Mouse (Mus musculus): ENCODE results near the gene Anxa7. TPM values are rescaled to one million over a fixed set of nuclear protein-coding genes. Genes with fewer than 3 reads are reported as not detected.

The Anxa7 gene
- 11.0 and 12.2 TPM in 2 replicates for polyA plus RNA-seq (2016; fragmentation: Nextera tagmentation; extraction: Ambion mirVana)

GRCm38 (mm10) chr14:20479291-20480194 is at the start of gene Anxa7:
Gene Anxa7, minus strand, starts transcription at chr14:20480133.
- peak; percentile 70; the same call in 1 of the 2 replicates for ATAC-seq (ENCODE audit: low FRiP score, low read depth)
- Histone ChIP-seq H3K9ac (replicated peaks) (peak within 1 kb of the TSS; percentile 57), H3K4me3 (peak within 1 kb of the TSS; percentile 62), H3K9me3 (no peaks in the 10 kb centered on the region), H3K27me3 (peaks cover 14% of the 10 kb centered on the region; the same call in 1 of the 2 replicates), H3K4me1 (peaks cover 8% of the 10 kb centered on the region), H3K4me2 (replicated peaks) (peak within 1 kb of the TSS; percentile 97), H3K27ac (replicated peaks) (no peak within 1 kb of the TSS), H3K36me3 (peaks cover 9% of the 10 kb centered on the region; the same call in 1 of the 2 replicates)
- 2% methylated on average over 48 of the region's 48 CpGs for WGBS

GRCm38 (mm10) chr14:20529643-20530042 is 49.7 kb upstream of the Anxa7 start:
- H3K36me3 ChIP-seq, result 0 out of 2 replicates have a peak, but pooled peaks cover 3% of the 10 kb centered on the region
- H3K4me2 ChIP-seq (replicated peaks), result no peak overlapping the region
- ATAC-seq (ENCODE audit: low FRiP score, low read depth), result no peak
- no peak overlapping the region for H3K4me3 ChIP-seq
- H3K4me1 ChIP-seq, result no peaks in the 10 kb centered on the region
- no peak overlapping the region for H3K9ac ChIP-seq (replicated peaks)
- no peaks in the 10 kb centered on the region for H3K9me3 ChIP-seq
- WGBS, result 91% methylated on average over 4 of the region's 4 CpGs
- no peaks in the 10 kb centered on the region for H3K27me3 ChIP-seq
- H3K27ac ChIP-seq (replicated peaks), result no peak overlapping the region

- Histone ChIP-seq H3K36me3 (peaks cover 28% of the 10 kb centered on the region), H3K4me1 (no peaks in the 10 kb centered on the region), H3K27ac (replicated peaks) (no peak overlapping the region), H3K4me3 (no peak overlapping the region), H3K9ac (replicated peaks) (no peak overlapping the region), H3K9me3 (no peaks in the 10 kb centered on the region), H3K4me2 (replicated peaks) (no peak overlapping the region), H3K27me3 (no peaks in the 10 kb centered on the region)
- 99% methylated on average over 2 of the region's 2 CpGs for WGBS
- no peak for ATAC-seq (ENCODE audit: low FRiP score, low read depth)
These were observed 40.2 kb upstream of the Anxa7 start for GRCm38 (mm10) chr14:20520179-20520578.

GRCm38 (mm10) chr14:20508424-20508823 is 28.5 kb upstream of the Anxa7 start:
- Histone ChIP-seq H3K4me2 (replicated peaks) (no peak overlapping the region), H3K9ac (replicated peaks) (no peak overlapping the region), H3K36me3 (peaks cover 13% of the 10 kb centered on the region; the same call in 1 of the 2 replicates), H3K4me3 (no peak overlapping the region), H3K27me3 (no peaks in the 10 kb centered on the region), H3K9me3 (no peaks in the 10 kb centered on the region), H3K4me1 (no peaks in the 10 kb centered on the region), H3K27ac (replicated peaks) (no peak overlapping the region)
- no peak for ATAC-seq (ENCODE audit: low FRiP score, low read depth)
- 79% methylated on average over 2 of the region's 2 CpGs for WGBS

- H3K27ac ChIP-seq (replicated peaks), result no peak overlapping the region
- ATAC-seq (ENCODE audit: low FRiP score, low read depth), result no peak
- H3K4me1 ChIP-seq, result no peaks in the 10 kb centered on the region
- H3K36me3 ChIP-seq, result peaks cover 20% of the 10 kb centered on the region
- H3K27me3 ChIP-seq, result no peaks in the 10 kb centered on the region
- 98% methylated on average over 10 of the region's 10 CpGs for WGBS
- no peak overlapping the region for H3K4me2 ChIP-seq (replicated peaks)
- H3K9me3 ChIP-seq, result no peaks in the 10 kb centered on the region
- no peak overlapping the region for H3K9ac ChIP-seq (replicated peaks)
- no peak overlapping the region for H3K4me3 ChIP-seq
These were observed 23.0 kb upstream of the Anxa7 start for GRCm38 (mm10) chr14:20502966-20503365.

- Histone ChIP-seq H3K27ac (replicated peaks) (no peak overlapping the region), H3K9ac (replicated peaks) (no peak overlapping the region), H3K9me3 (no peaks in the 10 kb centered on the region), H3K4me1 (no peaks in the 10 kb centered on the region), H3K36me3 (peaks cover 35% of the 10 kb centered on the region), H3K27me3 (no peaks in the 10 kb centered on the region), H3K4me2 (replicated peaks) (no peak overlapping the region), H3K4me3 (no peak overlapping the region)
- 92% methylated on average over 3 of the region's 3 CpGs for WGBS
- ATAC-seq (ENCODE audit: low FRiP score, low read depth), result no peak
These were observed 20.0 kb upstream of the Anxa7 start for GRCm38 (mm10) chr14:20499982-20500381.

GRCm38 (mm10) chr14:20496603-20497002 is 16.7 kb upstream of the Anxa7 start, which contains the start of gene Mss51:
Gene Mss51, minus strand, starts transcription at chr14:20496901.
- H3K36me3 ChIP-seq, result peaks cover 40% of the 10 kb centered on the region
- no peaks in the 10 kb centered on the region for H3K27me3 ChIP-seq
- no peaks in the 10 kb centered on the region for H3K4me1 ChIP-seq
- H3K4me3 ChIP-seq, result no peak within 1 kb of the TSS
- ATAC-seq (ENCODE audit: low FRiP score, low read depth), result no peak
- WGBS, result 84% methylated on average over 2 of the region's 2 CpGs
- H3K27ac ChIP-seq (replicated peaks), result no peak within 1 kb of the TSS
- H3K9ac ChIP-seq (replicated peaks), result no peak within 1 kb of the TSS
- H3K4me2 ChIP-seq (replicated peaks), result no peak within 1 kb of the TSS
- no peaks in the 10 kb centered on the region for H3K9me3 ChIP-seq

GRCm38 (mm10) chr14:20486031-20486430 is 6.1 kb upstream of the Anxa7 start:
- Histone ChIP-seq H3K27me3 (no peaks in the 10 kb centered on the region), H3K4me3 (no peak overlapping the region), H3K9ac (replicated peaks) (no peak overlapping the region), H3K4me1 (no peaks in the 10 kb centered on the region), H3K36me3 (peaks cover 25% of the 10 kb centered on the region), H3K9me3 (no peaks in the 10 kb centered on the region), H3K27ac (replicated peaks) (no peak overlapping the region), H3K4me2 (replicated peaks) (no peak overlapping the region)
- ATAC-seq (ENCODE audit: low FRiP score, low read depth), result no peak
- 98% methylated on average over 5 of the region's 5 CpGs for WGBS

GRCm38 (mm10) chr14:20482051-20482751 is 2.3 kb upstream of the Anxa7 start:
- ATAC-seq (ENCODE audit: low FRiP score, low read depth), result no peak
- Histone ChIP-seq H3K27me3 (peaks cover 14% of the 10 kb centered on the region; the same call in 1 of the 2 replicates), H3K27ac (replicated peaks) (no peak overlapping the region), H3K36me3 (peaks cover 17% of the 10 kb centered on the region; the same call in 1 of the 2 replicates), H3K9me3 (no peaks in the 10 kb centered on the region), H3K4me1 (peaks cover 8% of the 10 kb centered on the region), H3K4me2 (replicated peaks) (no peak overlapping the region), H3K9ac (replicated peaks) (no peak overlapping the region), H3K4me3 (no peak overlapping the region)
- 94% methylated on average over 7 of the region's 7 CpGs for WGBS

GRCm38 (mm10) chr14:20481211-20481610 is 1.3 kb upstream of the Anxa7 start:
- H3K36me3 ChIP-seq, result peaks cover 15% of the 10 kb centered on the region; the same call in 1 of the 2 replicates
- no peak overlapping the region for H3K9ac ChIP-seq (replicated peaks)
- no peak for ATAC-seq (ENCODE audit: low FRiP score, low read depth)
- peaks cover 8% of the 10 kb centered on the region for H3K4me1 ChIP-seq
- WGBS, result 15% methylated on average over 5 of the region's 5 CpGs
- H3K9me3 ChIP-seq, result no peaks in the 10 kb centered on the region
- no peak overlapping the region for H3K4me3 ChIP-seq
- H3K27me3 ChIP-seq, result peaks cover 14% of the 10 kb centered on the region; the same call in 1 of the 2 replicates
- H3K27ac ChIP-seq (replicated peaks), result no peak overlapping the region
- H3K4me2 ChIP-seq (replicated peaks), result no peak overlapping the region

- no peak overlapping the region for H3K27ac ChIP-seq (replicated peaks)
- H3K4me2 ChIP-seq (replicated peaks), result peak overlapping the region; percentile 97
- peak overlapping the region; percentile 57; the same call in 1 of the 2 replicates for H3K9ac ChIP-seq (replicated peaks)
- ATAC-seq (ENCODE audit: low FRiP score, low read depth), result no peak
- peaks cover 14% of the 10 kb centered on the region; the same call in 1 of the 2 replicates for H3K27me3 ChIP-seq
- peaks cover 15% of the 10 kb centered on the region; the same call in 1 of the 2 replicates for H3K36me3 ChIP-seq
- H3K4me1 ChIP-seq, result peaks cover 8% of the 10 kb centered on the region
- H3K9me3 ChIP-seq, result no peaks in the 10 kb centered on the region
- 75% methylated on average over 1 of the region's 1 CpGs for WGBS
- peak overlapping the region; percentile 62 for H3K4me3 ChIP-seq
These were observed 254 bp upstream of the Anxa7 start for GRCm38 (mm10) chr14:20480195-20480579.

- H3K4me3 ChIP-seq, result peak overlapping the region; percentile 62; the same call in 1 of the 2 replicates
- no peaks in the 10 kb centered on the region for H3K9me3 ChIP-seq
- no peak overlapping the region for H3K27ac ChIP-seq (replicated peaks)
- peaks cover 14% of the 10 kb centered on the region; the same call in 1 of the 2 replicates for H3K27me3 ChIP-seq
- peaks cover 2% of the 10 kb centered on the region; the same call in 1 of the 2 replicates for H3K36me3 ChIP-seq
- H3K9ac ChIP-seq (replicated peaks), result no peak overlapping the region
- H3K4me1 ChIP-seq, result peaks cover 8% of the 10 kb centered on the region
- 32% methylated on average over 7 of the region's 7 CpGs for WGBS
- H3K4me2 ChIP-seq (replicated peaks), result peak overlapping the region; percentile 97
- ATAC-seq (ENCODE audit: low FRiP score, low read depth), result no peak
These were observed 1.1 kb downstream of the Anxa7 start for GRCm38 (mm10) chr14:20478801-20479200.

All from midbrain, embryonic 12.5 days (tissue).